Comparison of ENCODE assay signal across 9 mouse cellular contexts in genomic region chr4:140531024-140531423, GRCm38 (mm10).
A peak's percentile ranks its signal among the peaks of the same experiment; 100 is the strongest.
DNase-seq lines count a peak whose midpoint lies in the region; ATAC-seq lines count a peak whose summit lies in the region.
"Had no signal": no experiment of that assay in that cellular context is flagged by ENCODE, and none has a peak within 500 bp of the region (broad histone marks: within the 10 kb centered on the region; RNA-seq: fewer than 3 reads in every experiment).

No protein-coding gene starts in this region.

- 48% methylated on average over 9 of the region's 9 CpGs for WGBS in forebrain, embryonic 16.5 days
- WGBS in forebrain, embryonic 12.5 days = 52% methylated on average over 9 of the region's 9 CpGs
- WGBS in embryonic facial prominence, embryonic 11.5 days = 41% methylated on average over 9 of the region's 9 CpGs
- 21% methylated on average over 9 of the region's 9 CpGs for WGBS in liver, embryonic 11.5 days

- H3K4me3 ChIP-seq in forebrain, embryonic 16.5 days (replicated peaks; ENCODE audit: low read length) = no peak overlapping the region
- no peak overlapping the region for H3K4me3 ChIP-seq in forebrain, embryonic 12.5 days (replicated peaks)
- no peak overlapping the region for H3K4me3 ChIP-seq in embryonic facial prominence, embryonic 11.5 days (ENCODE audit: low read depth, low read length)
- H3K4me3 ChIP-seq in liver, embryonic 11.5 days (ENCODE audit: low read depth, low read length) = no peak overlapping the region
- H3K4me3 ChIP-seq: embryonic facial prominence, embryonic 12.5 days had no signal

- H3K36me3 ChIP-seq in forebrain, embryonic 16.5 days (ENCODE audit: control insufficient read depth, insufficient read depth) = no peaks in the 10 kb centered on the region
- peaks cover 31% of the 10 kb centered on the region for H3K36me3 ChIP-seq in forebrain, embryonic 12.5 days (replicated peaks)
- H3K36me3 ChIP-seq in embryonic facial prominence, embryonic 11.5 days (replicated peaks; ENCODE audit: control insufficient read depth, insufficient read depth, low read depth, low read length) = no peaks in the 10 kb centered on the region
- H3K36me3 ChIP-seq in liver, embryonic 11.5 days (ENCODE audit: control insufficient read depth, insufficient read depth, low read length) = no peaks in the 10 kb centered on the region; the same call in 1 of the 2 replicates

- peak; percentile 14 for DNase-seq in 3T3-L1 (ENCODE audit: low read depth, low spot score)
- no peak for DNase-seq in embryonic facial prominence, embryonic 11.5 days (ENCODE audit: low spot score)
- DNase-seq in liver, embryonic 11.5 days (ENCODE audit: low spot score) = no peak
- no peak for DNase-seq in frontal cortex, postnatal 14 days (ENCODE audit: low spot score in 2 of 2)
- no peak for DNase-seq in left cerebral cortex, adult 9 months (ENCODE audit: low spot score in 2 of 2)
- DNase-seq in frontal cortex, postnatal 25 days (ENCODE audit: low spot score in 2 of 2) = no peak

- no peak overlapping the region for H3K27ac ChIP-seq in forebrain, embryonic 16.5 days (ENCODE audit: low read length)
- H3K27ac ChIP-seq in forebrain, embryonic 12.5 days = no peak overlapping the region
- H3K27ac ChIP-seq in embryonic facial prominence, embryonic 11.5 days (replicated peaks; ENCODE audit: low read depth, low read length) = no peak overlapping the region
- H3K27ac ChIP-seq in liver, embryonic 11.5 days (ENCODE audit: low read depth, low read length) = no peak overlapping the region
- H3K27ac ChIP-seq: embryonic facial prominence, embryonic 12.5 days had no signal

- H3K27me3 ChIP-seq in forebrain, embryonic 16.5 days (replicated peaks; ENCODE audit: control insufficient read depth, insufficient read depth, low read length) = no peaks in the 10 kb centered on the region
- H3K27me3 ChIP-seq in forebrain, embryonic 12.5 days = no peaks in the 10 kb centered on the region
- no peaks in the 10 kb centered on the region for H3K27me3 ChIP-seq in embryonic facial prominence, embryonic 11.5 days (ENCODE audit: control insufficient read depth, insufficient read depth, low read length)
- no peaks in the 10 kb centered on the region for H3K27me3 ChIP-seq in liver, embryonic 11.5 days (replicated peaks; ENCODE audit: control insufficient read depth, insufficient read depth, low read length)
- H3K27me3 ChIP-seq: embryonic facial prominence, embryonic 12.5 days had no signal

- peaks cover 14% of the 10 kb centered on the region for H3K4me1 ChIP-seq in forebrain, embryonic 16.5 days (replicated peaks; ENCODE audit: control insufficient read depth, insufficient read depth, low read length)
- peaks cover 47% of the 10 kb centered on the region for H3K4me1 ChIP-seq in forebrain, embryonic 12.5 days
- no peaks in the 10 kb centered on the region; the same call in 1 of the 2 replicates for H3K4me1 ChIP-seq in embryonic facial prominence, embryonic 11.5 days (ENCODE audit: control insufficient read depth, insufficient read depth, low read length)
- no peaks in the 10 kb centered on the region for H3K4me1 ChIP-seq in liver, embryonic 11.5 days (replicated peaks; ENCODE audit: control insufficient read depth, insufficient read depth, low read length)
- H3K4me1 ChIP-seq: embryonic facial prominence, embryonic 12.5 days had no signal

- no peak overlapping the region for H3K9ac ChIP-seq in forebrain, embryonic 16.5 days (replicated peaks; ENCODE audit: low read depth, low read length)
- no peak overlapping the region for H3K9ac ChIP-seq in forebrain, embryonic 12.5 days
- no peak overlapping the region for H3K9ac ChIP-seq in embryonic facial prominence, embryonic 11.5 days (replicated peaks; ENCODE audit: low read length)
- no peak overlapping the region for H3K9ac ChIP-seq in liver, embryonic 11.5 days (ENCODE audit: low read depth, low read length)
- H3K9ac ChIP-seq: embryonic facial prominence, embryonic 12.5 days had no signal

- no peaks in the 10 kb centered on the region for H3K9me3 ChIP-seq in forebrain, embryonic 16.5 days (ENCODE audit: control insufficient read depth, low read length)
- H3K9me3 ChIP-seq in forebrain, embryonic 12.5 days = no peaks in the 10 kb centered on the region
- no peaks in the 10 kb centered on the region for H3K9me3 ChIP-seq in embryonic facial prominence, embryonic 11.5 days (replicated peaks; ENCODE audit: control insufficient read depth, low read length)
- H3K9me3 ChIP-seq in liver, embryonic 11.5 days (ENCODE audit: control insufficient read depth, low read length) = no peaks in the 10 kb centered on the region
- H3K9me3 ChIP-seq: embryonic facial prominence, embryonic 12.5 days had no signal

- H3K4me2 ChIP-seq in forebrain, embryonic 16.5 days (ENCODE audit: low read length) = no peak overlapping the region
- no peak overlapping the region for H3K4me2 ChIP-seq in forebrain, embryonic 12.5 days
- H3K4me2 ChIP-seq in embryonic facial prominence, embryonic 11.5 days (ENCODE audit: low read depth, low read length) = no peak overlapping the region
- no peak overlapping the region for H3K4me2 ChIP-seq in liver, embryonic 11.5 days
- H3K4me2 ChIP-seq: embryonic facial prominence, embryonic 12.5 days had no signal

- 0 out of 2 replicates have a peak, but pooled peaks have one; percentile 16 for ATAC-seq in forebrain, embryonic 16.5 days
- ATAC-seq in forebrain, embryonic 12.5 days (ENCODE audit: low FRiP score) = no peak
- 0 out of 2 replicates have a peak, but pooled peaks have one; percentile 26 for ATAC-seq in embryonic facial prominence, embryonic 11.5 days (replicated peaks; ENCODE audit: insufficient number of reproducible peaks, low FRiP score, low TSS enrichment, low read depth)
- peak; percentile 57 for ATAC-seq in liver, embryonic 11.5 days (replicated peaks; ENCODE audit: low FRiP score)
